Mouse (Mus musculus) heart, postnatal 10 days (tissue): ENCODE results near the gene Cfl2. TPM values are rescaled to one million over a fixed set of nuclear protein-coding genes. Genes with fewer than 3 reads are reported as not detected.
A peak's percentile ranks its signal among the peaks of the same experiment; 100 is the strongest.
"Not testable (repeated sequence)": the region's sequence is repeated elsewhere in the genome, so short reads cannot be mapped to it uniquely, and the experiment has no call there.

Experiments
- DNase-seq, 2 experiments: peaks; one replicate each; pipeline ENCODE4 v3.0.0; 2021
- intact Hi-C: fragments of 180-260 bp; cut with DNase I; formaldehyde crosslinking; loops from one replicate; pipeline ENCODE4 v1.15.1; 2025
- total RNA-seq, 2 experiments: library from RNA; stranded (reverse); gene quantifications; 2 replicates each; pipeline ENCODE4 v1.2.3; 2021

Cfl2 gene
- 100 to 1,000 TPM; 412 to 465 TPM for total RNA-seq

GRCm38 (mm10) chr12:54862606-54863535, at the start of gene Cfl2:
TSS of gene Cfl2 (minus strand) at chr12:54862877.
- intact Hi-C loops, result loop anchor here (1.0 to 2.0 kb wide), 2 partner anchors 16 to 28 kb away; no protein-coding TSS in a partner anchor
- peak; percentile 90 for DNase-seq

DNA sequence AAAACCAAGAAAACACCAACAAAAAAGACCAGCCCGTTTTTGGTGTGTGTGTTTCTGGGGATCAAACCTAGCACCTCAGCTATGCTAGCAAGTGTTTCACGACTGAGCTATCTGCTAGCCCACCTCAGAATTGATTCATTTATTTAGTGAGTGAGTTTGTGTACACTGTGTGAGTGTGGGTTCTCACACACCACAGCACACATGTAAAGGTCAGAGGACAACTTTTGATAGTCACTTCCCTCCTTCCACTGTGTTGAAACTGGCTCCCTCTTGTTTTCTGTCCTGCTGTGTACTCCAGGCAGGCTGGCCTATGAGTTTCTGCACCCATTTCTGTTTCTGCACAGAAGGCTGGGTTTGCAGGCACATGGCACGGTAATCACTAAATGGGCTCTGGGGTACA, 47.7 kb upstream of the Cfl2 start:
- no peak for DNase-seq
- intact Hi-C loops, result no loop called here

DNA sequence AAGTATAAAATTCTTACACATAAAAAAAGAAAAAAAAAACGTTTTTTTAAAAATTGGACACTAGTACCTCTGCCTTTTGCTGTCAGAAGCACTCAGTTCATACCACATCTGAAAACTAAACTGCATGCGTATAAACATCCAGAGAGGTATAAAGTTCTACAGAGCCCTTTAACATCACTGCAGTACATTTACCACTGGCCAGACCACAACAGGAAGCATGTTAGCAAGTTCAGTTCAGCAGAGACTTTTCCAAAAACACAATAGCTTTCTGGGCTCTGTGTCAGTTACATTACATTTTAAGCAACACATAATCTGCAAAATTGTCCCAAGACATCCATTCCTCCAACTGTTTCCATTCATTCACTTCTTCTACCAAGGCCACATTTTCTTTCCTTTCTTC, 29.9 kb upstream of the Cfl2 start:
- DNase-seq, intact Hi-C loops: not testable (repeated sequence)

GRCm38 (mm10) chr12:54890426-54890825, 27.7 kb upstream of the Cfl2 start:
- intact Hi-C loops, result no loop called here

DNA sequence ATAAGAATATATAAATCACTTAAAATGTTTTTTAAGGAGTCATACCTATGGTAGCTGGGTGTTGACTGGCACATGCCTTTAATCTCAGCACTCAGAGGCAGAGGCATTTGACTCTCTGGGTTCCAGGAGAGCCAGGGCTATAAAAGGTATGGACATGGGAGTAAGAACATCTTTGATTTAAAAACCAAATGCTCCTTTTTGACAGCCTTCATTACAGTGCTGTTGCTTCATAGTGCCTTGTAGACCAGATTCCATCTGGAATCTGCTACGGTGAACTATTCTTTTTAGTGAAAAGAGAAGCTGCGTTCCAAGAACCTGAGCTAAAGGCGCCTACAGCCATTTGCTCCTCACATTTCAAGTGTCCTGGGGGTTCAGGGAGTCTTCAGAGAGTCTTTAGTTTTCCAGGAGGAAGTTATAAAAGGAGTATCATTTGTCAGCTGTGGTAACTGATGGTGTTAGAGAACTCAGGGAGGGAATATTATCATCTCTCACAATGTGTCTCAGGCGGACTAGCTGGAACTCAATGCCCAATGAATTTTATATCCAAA, 25.0 kb upstream of the Cfl2 start:
- intact Hi-C loops, result no loop called here
- DNase-seq, result no peak

More at GRCm38 (mm10) chr12:54890426-54890825, 27.7 kb upstream of the Cfl2 start:
- DNase-seq, result no peak

- intact Hi-C loops, result loop anchor here (1.0 to 2.0 kb wide), 2 partner anchors 17 to 49 kb away; partner anchors contain the start of gene Cfl2
- DNase-seq, result peak; percentile 57 to 78
Measured at GRCm38 (mm10) chr12:54879630-54880029, 17.0 kb upstream of the Cfl2 start.

GRCm38 (mm10) chr12:54879211-54879610, 16.5 kb upstream of the Cfl2 start:
- intact Hi-C loops, result loop anchor here (1.0 to 2.0 kb wide), 2 partner anchors 16 to 49 kb away; partner anchors contain the start of gene Cfl2
- DNase-seq, result no peak

DNA sequence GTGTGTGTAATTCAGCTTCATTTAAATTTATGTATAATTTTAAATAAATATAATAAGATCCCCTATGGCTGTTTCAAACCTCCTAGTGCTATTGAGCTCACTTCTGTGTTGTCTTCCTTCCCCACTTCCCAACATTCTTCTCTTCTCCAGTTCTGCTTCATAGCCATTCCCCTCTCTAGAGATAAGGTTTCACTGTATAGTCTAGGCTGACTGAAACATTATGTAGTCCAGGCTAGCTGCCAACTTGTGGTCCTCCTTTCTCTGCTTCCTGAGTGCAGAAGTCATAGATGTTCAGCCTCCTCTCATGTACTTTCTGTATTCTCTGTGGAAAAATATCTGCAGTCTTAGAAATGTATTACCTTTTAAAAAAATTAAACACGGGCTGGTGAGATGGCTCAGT, 15.2 kb upstream of the Cfl2 start:
- no peak for DNase-seq
- intact Hi-C loops, result loop anchor here (2.0 kb wide), 1 partner anchor 15 kb away; the partner anchor contains the start of gene Cfl2

- no peak for DNase-seq
- intact Hi-C loops, result no loop called here
Measured at GRCm38 (mm10) chr12:54876879-54877278, 14.2 kb upstream of the Cfl2 start.

GRCm38 (mm10) chr12:54874711-54875110, 12.0 kb upstream of the Cfl2 start:
- peak; percentile 62 to 71 for DNase-seq
- intact Hi-C loops, result no loop called here

DNA sequence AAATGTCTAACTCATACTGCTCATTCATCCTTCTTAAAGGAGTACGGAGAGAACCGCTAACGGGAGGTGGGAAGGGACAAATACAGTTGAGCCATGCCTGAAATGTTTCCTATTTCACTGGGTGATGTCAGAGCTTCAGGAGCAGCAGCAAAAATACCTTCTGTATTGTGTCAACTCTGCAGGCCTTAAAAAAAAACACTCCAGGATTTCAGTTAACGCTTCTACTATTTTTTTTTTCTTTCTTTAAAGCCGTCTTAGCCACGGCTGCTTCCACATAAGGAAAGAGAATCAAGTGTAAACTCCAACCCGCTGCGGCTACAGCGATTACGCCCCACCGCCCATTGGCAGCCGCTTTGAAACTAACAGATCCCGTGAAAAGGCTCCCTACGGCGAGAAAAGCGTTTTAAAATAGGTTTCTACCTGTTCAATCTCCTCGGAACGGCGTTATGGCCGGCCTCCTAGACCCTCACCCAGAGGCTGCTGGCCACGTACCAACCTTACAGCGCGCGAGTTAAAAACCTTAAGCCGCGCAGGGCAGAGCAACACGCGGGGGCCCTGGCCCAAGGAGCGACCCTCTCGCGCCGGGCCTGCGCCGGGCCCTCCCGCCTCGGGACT, 579 bp downstream of the Cfl2 start:
- intact Hi-C loops, result loop anchor here (1.0 to 2.0 kb wide), 2 partner anchors 17 to 27 kb away; no protein-coding TSS in a partner anchor
- peak; percentile 76 for DNase-seq

DNA sequence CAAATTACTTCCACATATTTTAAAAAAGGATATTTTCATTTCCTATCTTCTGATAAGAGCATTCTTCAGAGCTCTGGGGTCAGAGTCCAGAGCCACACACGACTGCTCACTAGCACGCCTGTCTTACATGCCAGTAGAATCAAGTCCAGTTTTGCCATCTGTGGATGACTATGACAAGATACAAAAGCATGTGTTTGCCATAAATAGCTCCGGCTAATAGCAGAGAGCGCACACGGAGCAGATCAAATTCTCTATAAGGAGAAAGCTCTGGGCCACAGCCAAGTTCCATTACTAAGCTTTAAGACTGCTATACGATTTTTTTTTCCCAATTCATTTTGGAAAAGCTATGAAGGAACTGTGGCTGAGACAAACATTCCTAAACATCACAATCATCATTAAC, 3.1 kb downstream of the Cfl2 start:
- no peak for DNase-seq
- intact Hi-C loops, result no loop called here

GRCm38 (mm10) chr12:54850551-54850950, 12.1 kb downstream of the Cfl2 start:
- intact Hi-C loops, result no loop called here
- no peak for DNase-seq

DNA sequence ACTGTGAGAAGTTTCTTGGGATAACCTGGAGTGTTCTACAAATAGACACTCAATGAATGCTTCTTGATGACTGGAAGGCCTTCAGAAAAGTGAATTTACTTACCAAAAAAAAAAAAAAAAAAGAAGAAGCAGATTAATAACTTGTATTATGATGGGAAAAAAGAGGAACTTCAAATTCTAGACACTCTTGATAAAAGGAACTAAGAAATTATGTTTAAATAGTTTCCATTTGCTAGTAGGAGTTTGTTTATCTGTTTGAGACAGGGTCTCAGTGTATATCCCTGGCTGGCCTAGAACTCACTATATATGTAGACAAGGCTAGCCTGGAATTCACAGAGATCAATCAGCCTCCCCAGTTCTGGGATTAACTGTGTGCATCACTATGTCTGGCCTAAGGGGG, 18.3 kb downstream of the Cfl2 start:
- intact Hi-C loops, result no loop called here
- DNase-seq, result no peak

DNA sequence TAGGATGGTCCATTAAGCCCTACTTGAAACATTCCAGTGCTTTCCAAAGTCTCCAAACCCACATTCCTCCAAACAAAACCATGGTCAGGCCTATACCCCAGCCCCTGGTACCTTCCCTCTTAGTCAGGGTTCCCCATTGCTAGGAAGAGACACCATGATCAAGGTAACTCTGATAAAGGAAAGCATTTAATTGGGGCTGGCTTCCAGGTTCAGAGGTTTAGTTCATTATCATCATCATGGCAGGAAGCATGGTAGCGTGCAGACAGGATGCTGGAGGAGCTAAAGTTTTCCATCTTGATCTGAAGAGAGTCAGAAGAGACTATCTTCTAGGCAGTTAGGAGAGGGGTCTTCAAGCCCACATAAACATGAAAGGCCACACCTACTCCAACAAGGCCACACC, 21.1 kb downstream of the Cfl2 start:
- no peak for DNase-seq
- intact Hi-C loops, result no loop called here

DNA sequence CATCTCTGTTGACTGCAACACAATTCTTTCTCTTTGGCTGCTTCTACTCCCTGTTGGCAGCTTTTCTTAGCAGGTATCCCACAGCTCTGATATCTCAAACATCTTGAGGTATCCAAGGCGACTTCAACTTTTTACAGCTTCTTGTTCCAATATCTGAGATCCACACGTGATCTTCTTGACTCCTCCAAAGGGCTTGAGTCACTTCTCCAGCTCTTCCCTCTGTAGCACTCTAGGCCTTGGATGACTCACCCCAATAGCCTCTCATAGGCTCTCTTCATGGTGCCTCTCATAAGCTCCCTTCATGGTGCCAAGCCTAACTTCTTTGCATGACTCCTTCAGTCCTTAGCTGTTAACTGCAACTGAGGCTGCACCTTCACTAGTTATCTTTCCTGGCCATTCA, 22.9 kb downstream of the Cfl2 start:
- no peak for DNase-seq

DNA sequence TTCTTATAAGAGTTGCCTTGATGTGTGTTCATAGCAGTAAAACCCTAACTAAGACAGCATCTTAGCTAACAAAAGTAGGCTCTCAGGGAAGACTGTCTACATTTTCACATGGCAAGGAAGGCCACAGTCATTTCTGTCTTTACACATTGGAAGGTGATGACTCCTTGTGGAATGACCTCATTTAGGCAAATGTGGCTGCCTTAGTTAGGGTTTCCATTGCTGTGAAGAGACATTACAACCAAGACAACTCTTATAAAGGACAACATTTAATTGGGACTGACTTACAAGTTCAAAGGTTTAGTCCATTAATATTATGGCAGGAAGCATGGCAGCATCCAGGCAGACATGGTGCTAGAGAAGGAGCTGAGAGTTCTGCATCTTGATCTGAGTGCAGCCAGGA, 23.7 kb downstream of the Cfl2 start:
- DNase-seq, result no peak
- intact Hi-C loops, result no loop called here

More for the DNA sequence above, 22.9 kb downstream of the Cfl2 start:
- intact Hi-C loops, result no loop called here

- intact Hi-C loops, result loop anchor here (1.0 kb wide), 1 partner anchor 26 kb away; the partner anchor contains the start of gene Cfl2
- peak; percentile 41 to 47 for DNase-seq
Measured at GRCm38 (mm10) chr12:54835608-54836570, 26.8 kb downstream of the Cfl2 start.

DNA sequence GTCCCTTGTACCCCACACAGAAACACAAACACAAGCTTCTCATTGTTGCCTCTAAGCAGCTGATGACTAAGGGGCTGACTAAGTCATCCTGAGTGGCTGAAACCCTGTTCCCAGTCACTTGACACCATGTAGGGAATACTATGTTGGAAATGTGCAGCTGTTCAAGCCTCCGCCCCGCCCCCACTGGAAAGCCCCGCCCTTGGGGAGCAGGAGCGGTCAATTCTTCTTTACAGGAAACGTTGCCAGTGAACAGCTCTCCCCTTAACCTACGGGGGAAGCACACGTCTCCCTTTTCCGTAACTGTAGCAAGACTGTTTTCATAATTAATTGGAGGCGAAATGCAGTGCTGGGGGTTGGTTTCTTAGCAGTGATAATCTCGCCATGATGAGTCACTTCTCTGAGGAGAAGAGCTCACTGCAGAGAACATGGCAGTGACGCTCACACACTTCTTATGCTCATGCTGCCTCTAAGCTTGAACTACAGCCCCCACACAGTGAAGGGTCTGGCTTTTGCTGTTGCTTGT, 27.7 kb downstream of the Cfl2 start:
- DNase-seq, result peak; percentile 92 to 94
- intact Hi-C loops, result loop anchor here (1.0 kb wide), 1 partner anchor 27 kb away; the partner anchor contains the start of gene Cfl2
